Mouse (Mus musculus): ENCODE results near the gene Immp2l.

DNA sequence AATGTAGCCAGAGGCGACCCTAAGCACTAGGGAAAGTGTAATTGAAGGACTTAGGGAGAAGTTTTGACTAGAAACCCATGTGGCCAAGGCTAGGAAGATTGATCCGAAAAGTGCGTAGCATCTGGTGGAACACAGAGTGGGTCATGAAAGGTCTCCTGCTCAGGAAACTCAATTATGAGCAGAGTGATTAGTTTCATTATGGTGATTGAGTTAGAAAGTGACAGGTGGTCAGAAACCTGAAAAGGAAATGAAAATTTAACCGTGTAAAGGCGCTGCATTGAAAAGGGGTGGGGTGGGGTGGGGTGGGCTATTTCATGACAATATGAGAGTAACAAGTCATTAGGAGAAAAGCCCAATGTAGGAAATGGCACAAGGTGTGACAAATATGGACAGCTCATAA, 15.9 kb downstream of the Immp2l start:
- no peak for TF ChIP-seq POLR2A (IDR thresholded peaks at IDR 0.05; ENCODE audit: insufficient read depth, low read depth, low read length)
- no peak for TF ChIP-seq CTCF (IDR thresholded peaks at IDR 0.05)

All from heart, adult 2 months (tissue).